Mouse (Mus musculus): ENCODE results near the gene Arhgap25.

DNA sequence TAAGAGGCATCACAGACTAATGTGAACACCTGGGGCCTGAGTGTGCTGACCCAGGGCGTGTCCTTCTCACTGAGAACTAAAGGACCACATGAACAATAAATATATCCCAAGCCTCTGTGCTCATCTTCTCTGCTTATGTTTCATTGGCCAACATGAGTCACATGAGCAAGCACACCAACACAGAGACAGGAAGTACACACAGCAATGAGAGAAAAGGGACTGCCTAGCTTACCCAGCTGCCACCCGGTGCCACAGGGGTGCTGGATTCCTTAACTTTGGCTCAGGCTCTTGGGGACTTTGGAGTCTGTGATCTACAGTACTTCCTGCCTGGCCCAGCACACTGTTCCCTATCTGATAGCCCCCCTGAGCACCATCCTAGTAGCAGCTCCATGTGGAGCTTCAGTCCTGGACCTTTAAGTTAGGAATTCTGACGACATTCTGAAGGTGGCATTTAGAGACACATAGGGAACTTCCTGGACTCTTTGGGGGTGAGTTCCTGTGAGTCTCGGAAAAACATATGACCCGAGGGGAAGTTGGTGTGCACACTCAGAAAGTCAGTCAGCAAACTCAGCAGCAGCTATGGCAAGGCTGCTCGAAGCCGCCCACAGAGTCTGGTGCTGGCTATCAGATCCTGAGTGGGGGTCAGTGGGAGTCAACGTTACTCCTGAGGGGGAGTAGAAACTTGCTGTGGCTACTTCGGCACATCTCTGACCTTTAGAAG is 2.0 kb upstream of the Arhgap25 start:
- TF ChIP-seq CTCF (IDR thresholded peaks at IDR 0.05; ENCODE audit: low read depth, low read length) (no peak), POLR2A (IDR thresholded peaks at IDR 0.05; ENCODE audit: insufficient read depth, low read length) (no peak), EP300 (IDR thresholded peaks at IDR 0.05; ENCODE audit: insufficient read depth, low read depth, low read length) (no peak)

Measured in ES-Bruce4 (cell line).